Mouse (Mus musculus): Measurements from ENCODE around the gene Kcne2. TPM values are rescaled to one million over a fixed set of nuclear protein-coding genes. Genes with fewer than 3 reads are reported as not detected.

Kcne2 gene
- polyA plus RNA-seq, 1 experiment from 2014 or later: 0.51 TPM

DNA sequence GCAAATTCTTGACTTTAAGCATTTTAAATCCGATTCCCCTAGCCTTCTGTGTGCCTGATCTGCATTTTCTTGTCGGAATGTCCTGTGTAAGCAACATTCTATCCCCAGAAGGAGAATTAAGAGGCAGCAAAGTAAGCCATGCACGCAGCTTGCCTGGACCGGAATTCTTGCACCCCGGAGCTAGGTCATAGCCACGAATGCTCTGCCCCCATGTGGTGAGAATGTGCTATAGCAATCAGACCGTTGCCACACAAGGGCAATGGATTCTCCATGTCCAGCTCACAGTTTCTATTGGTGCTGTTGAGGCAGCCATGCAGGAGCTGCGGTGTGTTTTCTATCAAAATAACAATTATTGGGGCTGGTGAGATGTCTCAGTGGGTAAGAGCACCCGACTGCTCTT is 44.1 kb downstream of the Kcne2 start:
- H3K4me3 ChIP-seq: no peak overlapping the region
- no peaks in the 10 kb centered on the region for H3K27me3 ChIP-seq
- H3K27ac ChIP-seq: no peak overlapping the region
- H3K36me3 ChIP-seq: no peaks in the 10 kb centered on the region
- 4% methylated on average over 9 of the region's 9 CpGs for WGBS
- H3K9me3 ChIP-seq: no peaks in the 10 kb centered on the region
- no peak for ATAC-seq (ENCODE audit: insufficient number of reproducible peaks, insufficient read depth, low FRiP score, low TSS enrichment)
- H3K4me1 ChIP-seq: peaks cover 10% of the 10 kb centered on the region
- H3K9ac ChIP-seq: no peak overlapping the region
- H3K4me2 ChIP-seq (replicated peaks): no peak overlapping the region

- WGBS: 24% methylated on average over 27 of the region's 27 CpGs
- Histone ChIP-seq H3K4me1 (0 out of 2 replicates have a peak, but pooled peaks cover 3% of the 10 kb centered on the region), H3K9ac (no peak overlapping the region), H3K4me2 (replicated peaks) (peak overlapping the region; percentile 44), H3K27ac (no peak overlapping the region), H3K27me3 (no peaks in the 10 kb centered on the region), H3K4me3 (0 out of 2 replicates have a peak overlapping the region, but pooled peaks have one; percentile 14), H3K36me3 (no peaks in the 10 kb centered on the region), H3K9me3 (no peaks in the 10 kb centered on the region)
- ATAC-seq (ENCODE audit: insufficient number of reproducible peaks, insufficient read depth, low FRiP score, low TSS enrichment): peak; percentile 44; the same call in 1 of the 2 replicates
Measured at GRCm38 (mm10) chr16:92340612-92341511, 48.7 kb downstream of the Kcne2 start.

GRCm38 (mm10) chr16:92345177-92345576 is 53.0 kb downstream of the Kcne2 start:
- 66% methylated on average over 11 of the region's 11 CpGs for WGBS
- no peak overlapping the region for H3K4me2 ChIP-seq (replicated peaks)
- ATAC-seq (ENCODE audit: insufficient number of reproducible peaks, insufficient read depth, low FRiP score, low TSS enrichment): no peak

DNA sequence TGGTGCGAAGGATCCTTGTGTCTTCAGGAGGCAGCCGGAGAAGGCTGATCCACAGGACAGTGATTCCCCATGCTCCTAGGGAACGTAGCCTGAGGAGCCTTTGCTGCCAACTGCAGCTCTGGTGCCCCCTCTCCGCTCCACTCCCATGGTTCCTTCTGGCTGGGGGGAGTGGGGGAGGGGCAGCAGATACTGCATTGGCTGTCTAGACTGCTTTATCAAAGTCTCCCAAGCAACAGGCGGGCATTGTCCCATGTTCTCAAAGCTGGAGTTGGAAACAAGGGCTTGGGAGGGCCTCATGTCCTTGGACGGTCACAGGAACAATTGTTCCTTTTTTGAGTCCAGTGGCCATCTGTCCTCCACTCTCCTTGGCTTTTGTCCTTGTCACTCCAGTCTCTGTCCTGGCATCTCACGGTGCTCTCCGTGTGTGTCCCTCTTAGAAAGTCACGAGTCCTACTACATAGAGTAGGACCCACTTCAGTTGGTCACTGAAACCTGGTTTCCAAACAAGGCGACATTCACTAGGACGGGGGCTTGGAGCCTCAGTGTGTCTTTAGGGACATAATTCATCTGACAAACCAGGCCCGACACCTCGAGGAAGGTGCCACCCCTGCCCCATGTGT is 54.2 kb downstream of the Kcne2 start:
- Histone ChIP-seq H3K27ac (no peak overlapping the region), H3K9me3 (no peaks in the 10 kb centered on the region), H3K4me3 (no peak overlapping the region), H3K4me1 (0 out of 2 replicates have a peak, but pooled peaks cover 6% of the 10 kb centered on the region), H3K4me2 (replicated peaks) (no peak overlapping the region), H3K9ac (no peak overlapping the region), H3K27me3 (no peaks in the 10 kb centered on the region), H3K36me3 (no peaks in the 10 kb centered on the region)
- ATAC-seq (ENCODE audit: insufficient number of reproducible peaks, insufficient read depth, low FRiP score, low TSS enrichment): no peak
- WGBS: 64% methylated on average over 13 of the region's 13 CpGs

More at GRCm38 (mm10) chr16:92345177-92345576, 53.0 kb downstream of the Kcne2 start:
- H3K9me3 ChIP-seq: no peaks in the 10 kb centered on the region
- no peaks in the 10 kb centered on the region for H3K27me3 ChIP-seq
- no peak overlapping the region for H3K9ac ChIP-seq
- no peaks in the 10 kb centered on the region for H3K36me3 ChIP-seq
- H3K27ac ChIP-seq: no peak overlapping the region
- 0 out of 2 replicates have a peak, but pooled peaks cover 8% of the 10 kb centered on the region for H3K4me1 ChIP-seq
- no peak overlapping the region for H3K4me3 ChIP-seq

Other genes starting within 250 kb of the Kcne2 start
- 106 and 113 TPM in 2 replicates for gene Mrps6, start 234.1 kb upstream of the Kcne2 start, polyA plus RNA-seq (2016; fragmentation: Nextera tagmentation; extraction: Ambion mirVana)
- gene Gm49711, start 234.1 kb upstream of the Kcne2 start, polyA plus RNA-seq (2016; fragmentation: Nextera tagmentation; extraction: Ambion mirVana): 0.35 TPM in 1 of 2 replicates, not detected in the other
- 11.7 and 11.8 TPM in 2 replicates for gene Slc5a3, start 234.1 kb upstream of the Kcne2 start, polyA plus RNA-seq (2016; fragmentation: Nextera tagmentation; extraction: Ambion mirVana)
- gene Smim11, start 8.9 kb downstream of the Kcne2 start, polyA plus RNA-seq (2016; fragmentation: Nextera tagmentation; extraction: Ambion mirVana): 130 and 142 TPM in 2 replicates
- gene Fam243, start 29.1 kb downstream of the Kcne2 start, polyA plus RNA-seq (2016; fragmentation: Nextera tagmentation; extraction: Ambion mirVana): not detected in 2 replicates
- 0.13 and 0.69 TPM in 2 replicates for gene Kcne1, start 67.1 kb downstream of the Kcne2 start, polyA plus RNA-seq (2016; fragmentation: Nextera tagmentation; extraction: Ambion mirVana)
- 36.7 and 38.6 TPM in 2 replicates for gene Rcan1, start 178.5 kb downstream of the Kcne2 start, polyA plus RNA-seq (2016; fragmentation: Nextera tagmentation; extraction: Ambion mirVana)
- 4.0 and 4.4 TPM in 2 replicates for gene Clic6, start 193.3 kb downstream of the Kcne2 start, polyA plus RNA-seq (2016; fragmentation: Nextera tagmentation; extraction: Ambion mirVana)

Measured in embryonic facial prominence, embryonic 12.5 days (tissue).